Mouse (Mus musculus) erythroblast, embryonic 14.5 days (primary cell): ENCODE results near the gene Rgs6.

ENCODE experiments used
- GATA1 ChIP-seq: IDR thresholded peaks from 2 replicates; pipeline ENCODE4 v1.6.1; 2012; ENCODE audit warnings: low read length, inconsistent platforms, mixed read lengths
- TAL1 ChIP-seq: IDR thresholded peaks from 3 replicates; pipeline ENCODE4 v1.6.1; 2012; ENCODE audit warnings: low read length, inconsistent platforms, mixed read lengths

GRCm38 (mm10) chr12:83131405-83131804, 543.3 kb downstream of the Rgs6 start:
- TF ChIP-seq GATA1, result no peak
- TF ChIP-seq TAL1, result no peak
